Mouse (Mus musculus) forebrain, embryonic 16.5 days (tissue): ENCODE data around the gene Gm42417. TPM values are rescaled to one million over a fixed set of nuclear protein-coding genes. Genes with fewer than 3 reads are reported as not detected.
"Not testable (repeated sequence)": the region's sequence is repeated elsewhere in the genome, so short reads cannot be mapped to it uniquely, and the experiment has no call there.

ENCODE experiments used
- ATAC-seq: fragments of 200-750 bp; cut with Nextera tagmentation; 2 replicates; pipeline ENCODE4 v1.8.0; 2017; ENCODE audit warnings: mild to moderate bottlenecking, moderate library complexity
- H3K27ac ChIP-seq: fragments of 300-500 bp; sonication (generic); 2 replicates; pipeline ENCODE4 v1.5.1; 2014; ENCODE audit warnings: low read length, control low read depth
- H3K27me3 ChIP-seq: fragments of 300-500 bp; sonication (generic); replicated peaks from 2 replicates; pipeline ENCODE4 v1.6.1; 2014; ENCODE audit warnings: low read length; ENCODE audit not compliant: control insufficient read depth, insufficient read depth
- H3K36me3 ChIP-seq: fragments of 300-500 bp; sonication (generic); 2 replicates; pipeline ENCODE4 v1.6.1; 2014; ENCODE audit not compliant: control insufficient read depth, insufficient read depth
- H3K4me1 ChIP-seq: fragments of 300-500 bp; sonication (generic); replicated peaks from 2 replicates; pipeline ENCODE4 v1.6.1; 2014; ENCODE audit warnings: low read length; ENCODE audit not compliant: control insufficient read depth, insufficient read depth
- H3K4me2 ChIP-seq: fragments of 300-500 bp; sonication (generic); 2 replicates; pipeline ENCODE4 v1.6.1; 2014; ENCODE audit warnings: mild to moderate bottlenecking, low read length, control low read depth
- H3K4me3 ChIP-seq: fragments of 300-500 bp; sonication (generic); replicated peaks from 2 replicates; pipeline ENCODE4 v1.5.1; 2014; ENCODE audit warnings: mild to moderate bottlenecking, low read length, control low read depth
- H3K9ac ChIP-seq: fragments of 300-500 bp; sonication (generic); replicated peaks from 2 replicates; pipeline ENCODE4 v1.6.1; 2014; ENCODE audit warnings: low read depth, low read length, control low read depth
- H3K9me3 ChIP-seq: fragments of 300-500 bp; sonication (generic); 2 replicates; pipeline ENCODE4 v1.6.1; 2016; ENCODE audit warnings: low read length; ENCODE audit not compliant: control insufficient read depth
- WGBS: fragments of 180-500 bp; shearing (Covaris S2); extraction: QIAGEN DNeasy Blood & Tissue Kit; methylation state at CpG from one replicate; pipeline ENCODE4 v1.1.7; 2014; 5-methylcytosine and 5-hydroxymethylcytosine counted together
- polyA plus RNA-seq: library from polyadenylated mRNA; unstranded; fragments of >200 nt; fragmentation: Nextera tagmentation; extraction: Ambion mirVana; gene quantifications from 2 replicates; pipeline ENCODE4 v1.2.1, GENCODE M21; 2015

Gene Gm42417
- polyA plus RNA-seq, 1 experiment from 2014 or later, result 0.42 TPM

DNA sequence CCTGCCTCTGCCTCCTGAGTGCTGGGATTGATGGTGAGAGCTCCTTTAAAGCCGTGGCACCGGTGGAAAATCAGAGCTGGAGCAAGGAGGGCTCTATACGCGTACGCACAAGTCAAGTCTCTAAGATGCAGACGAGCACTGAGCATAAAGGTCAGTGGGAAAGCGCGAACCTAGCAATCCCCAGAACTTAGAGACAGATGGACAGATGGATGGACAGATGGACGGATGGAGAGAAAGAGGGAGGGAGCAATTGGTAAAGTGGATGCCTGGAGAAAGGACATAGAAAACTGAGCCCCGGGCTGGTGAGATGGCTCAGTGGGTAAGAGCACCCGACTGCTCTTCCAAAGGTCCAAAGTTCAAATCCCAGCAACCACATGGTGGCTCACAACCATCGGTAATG lies 1.6 kb upstream of the Gm42417 start:
- no peaks in the 10 kb centered on the region for H3K9me3 ChIP-seq
- H3K4me3 ChIP-seq, result no peak overlapping the region
- H3K36me3 ChIP-seq, result peaks cover 2% of the 10 kb centered on the region; the same call in 1 of the 2 replicates
- 93% methylated on average over 12 of the region's 12 CpGs for WGBS
- no peak overlapping the region for H3K4me2 ChIP-seq
- no peak for ATAC-seq
- no peak overlapping the region for H3K9ac ChIP-seq
- H3K27ac ChIP-seq, result no peak overlapping the region
- no peaks in the 10 kb centered on the region for H3K27me3 ChIP-seq
- H3K4me1 ChIP-seq, result 0 out of 2 replicates have a peak, but pooled peaks cover 9% of the 10 kb centered on the region

DNA sequence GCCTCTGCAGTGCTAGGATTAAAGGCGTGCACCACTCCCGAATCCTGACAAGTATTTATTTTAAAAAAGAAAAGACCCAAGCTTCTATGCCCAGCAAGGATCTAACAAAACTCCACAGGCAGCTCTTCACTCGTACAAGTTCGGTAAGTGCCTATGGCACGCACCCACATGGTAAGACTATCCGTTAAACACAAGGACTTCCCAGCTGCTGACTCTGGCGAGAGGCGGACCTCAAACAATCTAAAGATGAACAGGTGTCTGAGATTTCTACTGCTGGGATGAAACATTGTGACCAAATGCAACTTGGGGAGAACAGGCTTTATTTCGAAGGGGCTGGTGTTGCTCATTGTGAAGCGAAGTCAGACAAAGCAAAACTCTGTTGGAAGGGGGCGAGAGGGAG lies 903 bp upstream of the Gm42417 start:
- H3K9ac ChIP-seq, result no peak overlapping the region
- 89% methylated on average over 11 of the region's 11 CpGs for WGBS
- no peak overlapping the region for H3K4me3 ChIP-seq
- ATAC-seq, result no peak
- H3K36me3 ChIP-seq, result peaks cover 2% of the 10 kb centered on the region; the same call in 1 of the 2 replicates
- no peak overlapping the region for H3K27ac ChIP-seq
- H3K4me2 ChIP-seq, result no peak overlapping the region
- no peaks in the 10 kb centered on the region for H3K9me3 ChIP-seq
- no peaks in the 10 kb centered on the region for H3K27me3 ChIP-seq
- 0 out of 2 replicates have a peak, but pooled peaks cover 7% of the 10 kb centered on the region for H3K4me1 ChIP-seq

DNA sequence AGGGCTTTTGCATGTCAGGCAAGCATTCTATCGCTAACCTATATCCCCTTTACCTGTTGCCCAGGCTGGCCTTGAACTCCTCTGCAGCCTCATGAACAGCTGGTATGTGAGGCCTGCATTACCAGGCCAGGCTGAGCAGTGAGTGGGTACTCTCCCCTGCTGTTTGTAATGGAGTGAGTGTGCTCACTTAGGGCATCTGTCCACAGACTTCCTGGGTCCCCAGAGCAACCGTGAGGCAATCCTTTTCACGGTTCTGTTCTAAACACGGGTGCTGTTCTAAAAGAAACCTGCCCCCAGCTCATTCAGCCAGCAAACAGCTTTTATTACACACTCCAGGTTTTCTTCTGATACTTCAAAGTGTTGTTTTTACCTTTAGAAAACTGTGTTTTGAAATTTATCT lies 502 bp downstream of the Gm42417 start:
- peaks cover 2% of the 10 kb centered on the region; the same call in 1 of the 2 replicates for H3K36me3 ChIP-seq
- 0 out of 2 replicates have a peak, but pooled peaks cover 6% of the 10 kb centered on the region for H3K4me1 ChIP-seq
- no peak overlapping the region for H3K9ac ChIP-seq
- WGBS, result 81% methylated on average over 4 of the region's 4 CpGs
- no peak overlapping the region for H3K27ac ChIP-seq
- ATAC-seq, result no peak
- no peaks in the 10 kb centered on the region for H3K27me3 ChIP-seq
- no peak overlapping the region for H3K4me3 ChIP-seq
- H3K4me2 ChIP-seq, result no peak overlapping the region
- H3K9me3 ChIP-seq, result no peaks in the 10 kb centered on the region

DNA sequence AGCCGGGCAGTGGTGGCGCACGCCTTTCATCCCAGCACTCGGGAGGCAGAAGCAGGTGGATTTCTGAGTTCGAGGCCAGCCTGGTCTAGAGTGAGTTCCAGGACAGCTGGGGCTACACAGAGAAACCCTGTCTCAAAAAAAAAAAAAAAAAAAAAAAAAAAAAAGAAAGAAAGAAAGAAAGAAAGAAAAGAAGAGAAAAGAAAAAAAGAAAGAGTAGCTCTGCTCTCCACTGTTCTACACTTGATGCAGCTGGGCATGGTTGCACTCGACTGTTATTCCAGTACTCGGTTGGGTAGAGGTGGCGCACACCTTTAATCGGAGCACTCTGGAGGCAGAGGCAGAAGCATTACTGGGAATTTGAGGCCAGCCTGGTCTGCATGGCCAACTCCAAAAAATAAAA lies 2.4 kb downstream of the Gm42417 start, which contains the start of gene Ankrd23:
TSS of gene Ankrd23 (minus strand) at position 101 of the 400 bp plus-strand sequence.
- H3K27ac ChIP-seq, H3K36me3 ChIP-seq, H3K9me3 ChIP-seq, H3K27me3 ChIP-seq, H3K4me1 ChIP-seq, H3K4me2 ChIP-seq, ATAC-seq, H3K9ac ChIP-seq, H3K4me3 ChIP-seq: not testable (repeated sequence)
- WGBS, result 96% methylated on average over 9 of the region's 9 CpGs

DNA sequence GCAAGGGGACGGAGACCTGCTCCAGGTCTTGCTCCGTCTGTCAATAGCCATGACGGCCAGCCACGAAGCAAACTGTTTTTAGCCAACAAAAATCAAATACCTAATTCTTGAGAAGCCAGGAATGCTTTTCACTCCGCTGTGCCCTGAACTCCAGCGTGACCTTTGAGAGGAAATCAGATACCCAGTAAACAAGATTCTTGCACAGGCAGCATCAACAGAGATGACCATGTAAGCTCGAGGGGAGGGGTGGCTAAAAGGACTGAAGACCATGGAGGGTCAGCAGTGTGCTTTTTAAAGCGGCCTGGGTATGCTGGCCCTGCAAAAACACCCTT lies 2.9 kb downstream of the Gm42417 start:
- H3K4me2 ChIP-seq, result no peak overlapping the region
- WGBS, result 86% methylated on average over 8 of the region's 8 CpGs
- no peak overlapping the region for H3K27ac ChIP-seq
- H3K36me3 ChIP-seq, result peaks cover 2% of the 10 kb centered on the region; the same call in 1 of the 2 replicates
- H3K4me3 ChIP-seq, result no peak overlapping the region
- H3K27me3 ChIP-seq, result no peaks in the 10 kb centered on the region
- H3K4me1 ChIP-seq, result 0 out of 2 replicates have a peak, but pooled peaks cover 5% of the 10 kb centered on the region
- H3K9me3 ChIP-seq, result no peaks in the 10 kb centered on the region
- no peak for ATAC-seq
- H3K9ac ChIP-seq, result no peak overlapping the region

DNA sequence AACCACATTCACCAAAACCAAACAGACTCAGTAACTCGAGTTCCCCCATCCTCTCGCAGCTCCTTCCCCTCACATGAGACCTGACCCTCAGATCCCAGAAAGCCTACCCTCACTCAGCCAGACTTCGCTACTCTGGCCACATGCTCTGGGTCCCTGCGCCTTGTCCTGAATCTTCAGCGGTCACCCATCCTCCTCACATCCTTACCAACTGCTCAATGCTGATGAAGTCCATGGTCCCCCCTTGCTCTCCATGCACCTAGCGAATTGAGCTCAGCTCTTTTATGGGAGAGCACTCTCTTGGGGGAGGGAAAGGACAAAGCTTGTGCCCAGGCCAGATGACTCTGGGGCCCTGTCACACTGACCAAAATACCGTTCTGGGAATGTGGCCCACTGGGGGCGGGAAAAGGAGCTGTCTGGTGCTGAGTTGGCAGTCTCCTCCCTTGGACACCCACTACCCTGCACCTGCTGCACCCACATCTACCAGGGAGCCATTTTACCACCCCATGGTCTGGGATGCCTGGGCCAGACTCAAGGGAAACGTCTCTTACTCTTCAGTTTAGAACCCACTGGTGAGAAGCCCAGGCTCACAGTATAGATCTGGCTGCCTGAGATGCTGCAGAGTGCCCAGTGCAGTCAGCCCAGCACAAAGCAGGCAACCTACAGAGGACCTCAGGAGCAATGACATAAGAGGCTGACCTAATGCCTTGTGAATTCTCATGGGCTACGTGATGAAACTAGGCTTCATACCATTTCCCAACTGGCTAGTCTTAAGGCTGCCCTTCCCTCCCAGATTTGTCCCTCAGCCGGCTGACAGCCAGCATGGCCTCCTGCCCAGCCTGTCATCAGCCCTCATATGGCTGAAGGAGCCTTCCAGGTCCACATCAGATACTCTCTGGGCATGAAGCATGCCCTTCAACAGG lies 3.5 kb downstream of the Gm42417 start:
- peaks cover 5% of the 10 kb centered on the region; the same call in 1 of the 2 replicates for H3K4me1 ChIP-seq
- H3K36me3 ChIP-seq, result no peaks in the 10 kb centered on the region
- H3K9ac ChIP-seq, result no peak overlapping the region
- 90% methylated on average over 11 of the region's 11 CpGs for WGBS
- no peaks in the 10 kb centered on the region for H3K27me3 ChIP-seq
- no peak overlapping the region for H3K4me2 ChIP-seq
- no peaks in the 10 kb centered on the region for H3K9me3 ChIP-seq
- no peak overlapping the region for H3K4me3 ChIP-seq
- no peak overlapping the region for H3K27ac ChIP-seq
- ATAC-seq, result no peak

DNA sequence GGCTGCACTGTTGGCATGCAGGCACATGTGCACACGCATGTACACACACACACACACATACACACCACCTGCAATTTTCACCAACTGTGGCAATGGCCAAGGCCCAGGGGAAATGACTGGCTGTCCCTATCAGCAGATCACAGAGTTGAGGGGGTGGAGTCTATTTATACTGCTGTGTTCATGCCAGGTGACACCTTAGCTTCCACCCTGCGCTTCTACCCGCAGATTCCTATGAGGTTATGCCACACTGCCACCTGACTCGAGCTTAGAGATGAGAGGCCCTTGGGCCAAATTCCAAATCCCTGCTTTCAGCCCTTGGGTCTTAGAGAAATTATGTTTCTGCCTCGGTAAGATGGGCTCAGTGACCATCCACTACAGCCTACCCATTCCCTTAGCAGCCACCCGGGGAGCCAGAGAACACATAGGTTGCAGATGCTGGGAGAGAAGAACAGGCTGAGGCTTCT lies 4.6 kb downstream of the Gm42417 start:
- H3K4me3 ChIP-seq, result no peak overlapping the region
- 90% methylated on average over 6 of the region's 6 CpGs for WGBS
- no peak overlapping the region for H3K4me2 ChIP-seq
- H3K4me1 ChIP-seq, result peaks cover 12% of the 10 kb centered on the region; the same call in 1 of the 2 replicates
- ATAC-seq, result no peak
- no peaks in the 10 kb centered on the region for H3K9me3 ChIP-seq
- H3K27me3 ChIP-seq, result no peaks in the 10 kb centered on the region
- no peak overlapping the region for H3K27ac ChIP-seq
- no peak overlapping the region for H3K9ac ChIP-seq
- H3K36me3 ChIP-seq, result no peaks in the 10 kb centered on the region

DNA sequence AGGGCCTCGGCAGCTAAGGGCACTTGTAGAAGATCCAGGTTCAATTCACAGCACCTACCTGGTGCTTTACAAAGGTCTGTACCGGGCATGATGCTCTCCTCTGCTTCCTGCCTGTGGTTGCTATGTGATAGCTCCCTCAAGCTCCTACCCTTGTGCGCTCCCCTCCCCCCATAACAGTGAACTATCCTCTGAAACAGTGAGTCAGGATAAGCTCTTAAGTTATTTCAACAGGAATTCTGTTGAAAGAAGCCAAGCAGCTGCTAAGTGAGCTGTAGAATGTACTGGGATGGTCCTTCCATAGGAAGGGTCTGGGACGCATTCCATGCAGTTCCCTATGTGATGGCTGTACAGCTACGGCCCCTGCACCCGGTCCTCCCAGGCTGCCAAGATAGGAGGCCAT lies 5.7 kb downstream of the Gm42417 start:
- peaks cover 13% of the 10 kb centered on the region for H3K4me1 ChIP-seq
- H3K4me3 ChIP-seq, result no peak overlapping the region
- H3K9ac ChIP-seq, result no peak overlapping the region
- ATAC-seq, result no peak
- no peaks in the 10 kb centered on the region for H3K27me3 ChIP-seq
- WGBS, result 87% methylated on average over 6 of the region's 6 CpGs
- H3K9me3 ChIP-seq, result no peaks in the 10 kb centered on the region
- no peaks in the 10 kb centered on the region for H3K36me3 ChIP-seq
- no peak overlapping the region for H3K4me2 ChIP-seq
- H3K27ac ChIP-seq, result no peak overlapping the region

DNA sequence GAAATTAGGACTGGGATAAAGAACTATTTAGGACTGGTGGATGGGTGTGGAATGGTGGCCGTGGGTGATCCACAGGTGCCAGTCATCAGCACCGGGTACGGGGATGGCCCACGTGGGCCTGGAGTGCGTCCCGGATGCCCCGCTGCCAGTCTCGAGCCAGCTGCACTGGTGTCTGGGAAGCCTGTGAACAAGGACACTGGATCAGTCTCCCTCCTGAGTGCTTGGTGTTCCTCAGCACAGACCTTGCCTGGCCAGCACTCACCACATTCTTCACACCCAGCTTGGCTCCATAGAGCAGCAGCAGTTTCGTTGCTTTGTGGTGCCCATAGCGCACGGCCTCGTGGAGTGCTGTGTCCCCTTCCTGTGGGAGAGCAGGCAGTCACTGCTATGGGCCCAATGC lies 7.8 kb downstream of the Gm42417 start:
- H3K4me3 ChIP-seq, result no peak overlapping the region
- H3K36me3 ChIP-seq, result no peaks in the 10 kb centered on the region
- H3K27ac ChIP-seq, result no peak overlapping the region
- H3K9me3 ChIP-seq, result no peaks in the 10 kb centered on the region
- H3K4me1 ChIP-seq, result peaks cover 17% of the 10 kb centered on the region
- no peak overlapping the region for H3K9ac ChIP-seq
- ATAC-seq, result no peak
- no peak overlapping the region for H3K4me2 ChIP-seq
- H3K27me3 ChIP-seq, result no peaks in the 10 kb centered on the region
- WGBS, result 87% methylated on average over 12 of the region's 12 CpGs
